Mouse (Mus musculus): ENCODE measurements around the gene Fcrl1.

DNA sequence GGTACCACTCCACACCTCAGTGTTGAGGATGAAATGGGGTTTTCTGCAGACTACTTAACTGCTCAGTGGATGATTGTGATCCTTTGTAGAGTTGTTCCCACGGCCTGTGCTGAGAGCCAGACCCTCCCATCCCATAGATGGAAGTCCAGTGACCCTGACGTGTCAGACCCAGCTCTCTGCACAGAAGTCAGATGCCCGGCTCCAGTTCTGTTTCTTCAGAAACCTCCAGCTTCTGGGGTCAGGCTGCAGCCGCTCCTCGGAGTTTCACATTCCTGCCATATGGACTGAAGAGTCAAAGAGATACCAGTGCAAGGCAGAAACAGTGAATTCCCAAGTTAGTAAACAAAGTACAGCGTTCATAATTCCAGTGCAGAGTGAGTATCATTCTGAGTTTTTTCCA lies 67.8 kb downstream of the Fcrl1 start:
- TF ChIP-seq CTCF (IDR thresholded peaks at IDR 0.05; ENCODE audit: low read depth) (no peak), EP300 (optimal IDR thresholded peaks at IDR 0.05) (no peak)
